Mouse (Mus musculus): ENCODE measurements at regions not wholly inside any gene's neighbourhood (a gene's known extent, or its start where the extent isn't known, plus 50 kb on each side); places are given as distances from the start of the nearest gene placed in this dataset.

DNA sequence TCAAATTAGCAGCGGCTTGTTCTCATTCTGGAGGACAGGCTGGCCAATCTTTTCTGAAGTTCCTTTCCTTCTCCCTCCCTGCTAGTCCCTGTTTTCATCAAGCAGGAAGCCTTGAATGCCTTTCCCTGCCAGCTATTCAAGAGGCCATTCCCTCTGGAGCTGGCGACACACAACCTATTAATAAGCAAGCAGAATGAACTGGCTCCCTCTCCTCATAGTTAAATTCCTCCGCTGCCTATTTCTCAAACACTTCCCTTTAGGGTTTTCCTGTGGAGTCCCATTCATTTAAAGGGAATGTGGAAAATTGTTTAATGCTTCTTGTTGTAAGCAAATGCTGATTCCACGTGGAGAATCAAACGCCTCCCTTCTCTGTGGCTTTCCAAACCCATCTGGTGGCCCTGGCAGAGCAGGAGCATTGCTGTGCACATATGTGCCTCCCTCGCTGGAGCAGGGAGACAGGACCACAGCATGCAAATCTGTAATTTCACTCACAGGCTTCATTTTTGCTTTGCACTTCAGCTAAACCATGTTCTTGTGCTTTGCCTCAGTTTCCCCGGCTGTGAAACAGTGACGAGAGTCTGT lies 1573.3 kb upstream of the Gulo start:
- TF ChIP-seq CTCF (IDR thresholded peaks at IDR 0.05; ENCODE audit: extremely low read depth, insufficient read depth, low read length) (no peak), POLR2A (IDR thresholded peaks at IDR 0.05; ENCODE audit: extremely low read depth, insufficient read depth, low read length) (no peak)

Data from cortical plate, adult 2 months (tissue).